Mouse (Mus musculus): Measurements from ENCODE around the gene Tdp1.

- TF ChIP-seq GATA1 (IDR thresholded peaks at IDR 0.05; ENCODE audit: borderline replicate concordance, low read length) (no peak), CTCF (IDR thresholded peaks at IDR 0.05; ENCODE audit: low read depth, low read length) (no peak), TAL1 (conservative IDR thresholded peaks at IDR 0.05; ENCODE audit: low read depth, low read length) (no peak)
Observed at GRCm38 (mm10) chr12:99929160-99929559, 44.8 kb downstream of the Tdp1 start.

Data from G1E (cell line).